Mouse (Mus musculus) liver, embryonic 14.5 days (tissue): ENCODE results near the gene Hmgcl. TPM values are rescaled to one million over a fixed set of nuclear protein-coding genes. Genes with fewer than 3 reads are reported as not detected.

Experiments
- ATAC-seq: fragments of 200-750 bp; cut with Nextera tagmentation; 2 replicates; pipeline ENCODE4 v1.8.0; 2017; ENCODE audit warnings: moderate number of reproducible peaks, mild to moderate bottlenecking, moderate library complexity; ENCODE audit not compliant: insufficient read depth
- DNase-seq, 3 experiments: peaks; one replicate each; pipeline ENCODE4 v3.0.0-alpha.2; 2012 to 2013; ENCODE audit warnings: low read depth in 3 of 3, low spot score in 3 of 3
- H3K27ac ChIP-seq: fragments of 300-500 bp; sonication (generic); 2 replicates; pipeline ENCODE4 v1.5.1; 2014; ENCODE audit warnings: moderate library complexity, mild to moderate bottlenecking, control low read depth, inconsistent platforms
- H3K27me3 ChIP-seq: fragments of 300-500 bp; sonication (generic); 2 replicates; pipeline ENCODE4 v1.6.1; 2014; ENCODE audit warnings: mild to moderate bottlenecking, low read length, moderate library complexity; ENCODE audit not compliant: control insufficient read depth, insufficient read depth
- H3K36me3 ChIP-seq: fragments of 300-500 bp; sonication (generic); replicated peaks from 2 replicates; pipeline ENCODE4 v1.6.1; 2014; ENCODE audit warnings: low read depth; ENCODE audit not compliant: control insufficient read depth, insufficient read depth
- H3K4me1 ChIP-seq, 2 experiments: fragments of 200-500 bp in 1 of 2; fragments of 300-500 bp in 1 of 2; sonication (generic) in 1 of 2; replicated peaks; 2 replicates each; pipeline ENCODE4 v1.6.1; 2012 to 2014; ENCODE audit warnings: antibody characterized with exemption in 1 of 2, inconsistent platforms in 1 of 2, low read length in 1 of 2; ENCODE audit not compliant: control insufficient read depth in 2 of 2, insufficient read depth in 2 of 2
- H3K4me2 ChIP-seq: fragments of 300-500 bp; sonication (generic); 2 replicates; pipeline ENCODE4 v1.6.1; 2014; ENCODE audit warnings: low read depth, mild to moderate bottlenecking, control low read depth, moderate library complexity
- H3K4me3 ChIP-seq, 2 experiments: fragments of 200-500 bp in 1 of 2; fragments of 300-500 bp in 1 of 2; sonication (generic) in 1 of 2; 2 replicates each; pipeline ENCODE4 v1.5.1; 2012 to 2014; ENCODE audit warnings: low read depth in 2 of 2, low read length in 2 of 2, mild to moderate bottlenecking in 2 of 2, control low read depth in 1 of 2, inconsistent platforms in 1 of 2, moderate library complexity in 1 of 2; ENCODE audit not compliant: insufficient read depth in 1 of 2
- H3K9ac ChIP-seq: fragments of 300-500 bp; sonication (generic); replicated peaks from 2 replicates; pipeline ENCODE4 v1.6.1; 2014; ENCODE audit warnings: mild to moderate bottlenecking, control low read depth, moderate library complexity
- H3K9me3 ChIP-seq: fragments of 300-500 bp; sonication (generic); 2 replicates; pipeline ENCODE4 v1.6.1; 2016; ENCODE audit warnings: low read length, mixed read lengths; ENCODE audit not compliant: control insufficient read depth
- CTCF ChIP-seq: IDR thresholded peaks from 2 replicates; pipeline ENCODE4 v1.5.1; 2016; ENCODE audit warnings: antibody characterized with exemption, low read depth, control low read depth
- EP300 ChIP-seq: IDR thresholded peaks from 2 replicates; pipeline ENCODE4 v1.6.1; 2016; ENCODE audit warnings: antibody characterized with exemption, low read depth
- WGBS: fragments of 180-500 bp; shearing (Covaris S2); extraction: QIAGEN DNeasy Blood & Tissue Kit; methylation state at CpG from one replicate; pipeline ENCODE4 v1.1.7; 2014; ENCODE audit not compliant: insufficient replicate concordance; 5-methylcytosine and 5-hydroxymethylcytosine counted together
- polyA plus RNA-seq, 2 experiments: library from polyadenylated mRNA; depleted of rRNA in 1 of 2; stranded (reverse) in 1 of 2; unstranded in 1 of 2; fragments of >200 nt; fragmentation: Nextera tagmentation in 1 of 2; extraction: Ambion mirVana in 1 of 2; gene quantifications; 2 replicates each; pipeline versions ENCODE4 v1.2.1 to v1.2.3; 2012 to 2014

Gene Hmgcl
- polyA plus RNA-seq, 2 experiments, result 43.4 to 71.9 TPM

- TF ChIP-seq CTCF (no peak), EP300 (no peak)
- no peak for DNase-seq
- Histone ChIP-seq H3K4me1 (peaks cover 4 to 10% of the 10 kb centered on the region in 2 experiments), H3K27ac (no peak overlapping the region), H3K9ac (no peak overlapping the region; the same call in 1 of the 2 replicates), H3K4me2 (peak overlapping the region; percentile 99), H3K4me3 (no peak overlapping the region), H3K27me3 (no peaks in the 10 kb centered on the region), H3K9me3 (no peaks in the 10 kb centered on the region), H3K36me3 (peaks cover under 1% of the 10 kb centered on the region; the same call in 1 of the 2 replicates)
- no peak for ATAC-seq
- 72% methylated on average over 7 of the region's 7 CpGs for WGBS
Measured at GRCm38 (mm10) chr4:135962198-135962597, 15.9 kb downstream of the Hmgcl start.

- DNase-seq (no peak), ATAC-seq (peak; percentile 16; the same call in 1 of the 2 replicates)
- peaks cover 5% of the 10 kb centered on the region; the same call in 1 of the 2 replicates for H3K36me3 ChIP-seq
Measured at GRCm38 (mm10) chr4:135962946-135963345, 16.7 kb downstream of the Hmgcl start.

GRCm38 (mm10) chr4:135963457-135964193 lies 17.4 kb downstream of the Hmgcl start, which contains the start of gene Gale:
Gene Gale, plus strand, starts transcription at chr4:135963727.
- WGBS, result under 1% methylated on average over 49 of the region's 56 CpGs

More at GRCm38 (mm10) chr4:135962946-135963345, 16.7 kb downstream of the Hmgcl start:
- Histone ChIP-seq H3K9me3 (no peaks in the 10 kb centered on the region), H3K4me1 (peaks cover 4 to 10% of the 10 kb centered on the region in 2 experiments), H3K4me3 (peak overlapping the region; percentile 80 to 90), H3K27me3 (no peaks in the 10 kb centered on the region), H3K4me2 (peak overlapping the region; percentile 99), H3K9ac (peak overlapping the region; percentile 86), H3K27ac (peak overlapping the region; percentile 78)
- TF ChIP-seq CTCF (no peak), EP300 (no peak)
- 7% methylated on average over 15 of the region's 15 CpGs for WGBS

GRCm38 (mm10) chr4:135964426-135964825 lies 18.2 kb downstream of the Hmgcl start:
- ATAC-seq, result peak; percentile 25
- peak overlapping the region; percentile 88 for H3K9ac ChIP-seq
- H3K27ac ChIP-seq, result peak overlapping the region; percentile 46
- peak overlapping the region; percentile 72 to 90 for H3K4me3 ChIP-seq
- DNase-seq, result no peak
- TF ChIP-seq CTCF (peak; percentile 26; the same call in 1 of the 2 replicates), EP300 (no peak)
- peaks cover 4 to 10% of the 10 kb centered on the region in 2 experiments for H3K4me1 ChIP-seq
- WGBS, result 6% methylated on average over 12 of the region's 12 CpGs
- peaks cover 10% of the 10 kb centered on the region; the same call in 1 of the 2 replicates for H3K36me3 ChIP-seq
- peak overlapping the region; percentile 99 for H3K4me2 ChIP-seq
- no peaks in the 10 kb centered on the region for H3K27me3 ChIP-seq
- no peaks in the 10 kb centered on the region for H3K9me3 ChIP-seq

More at GRCm38 (mm10) chr4:135963457-135964193, 17.4 kb downstream of the Hmgcl start, which contains the start of gene Gale:
- Histone ChIP-seq H3K36me3 (peaks cover 5% of the 10 kb centered on the region; the same call in 1 of the 2 replicates), H3K27ac (peak within 1 kb of the TSS; percentile 78), H3K4me1 (peaks cover 4 to 10% of the 10 kb centered on the region in 2 experiments), H3K4me2 (peak within 1 kb of the TSS; percentile 99), H3K27me3 (no peaks in the 10 kb centered on the region), H3K9ac (peak within 1 kb of the TSS; percentile 88), H3K4me3 (peak within 1 kb of the TSS; percentile 80 to 90), H3K9me3 (no peaks in the 10 kb centered on the region)
- ATAC-seq (peak; percentile 93), DNase-seq (peak; percentile 96 to 97 (median 97))
- TF ChIP-seq CTCF (no peak), EP300 (no peak; the same call in 1 of the 2 replicates)

- Histone ChIP-seq H3K4me2 (no peak overlapping the region), H3K4me3 (no peak overlapping the region), H3K27ac (no peak overlapping the region), H3K9ac (no peak overlapping the region), H3K36me3 (peaks cover 14% of the 10 kb centered on the region; the same call in 1 of the 2 replicates), H3K4me1 (peaks cover 4 to 10% of the 10 kb centered on the region in 2 experiments), H3K9me3 (no peaks in the 10 kb centered on the region), H3K27me3 (no peaks in the 10 kb centered on the region)
- ATAC-seq, result no peak
- whole genome bisulfite sequencing, result 73% methylated on average over 9 of the region's 9 CpGs
- no peak for TF ChIP-seq EP300
- TF ChIP-seq CTCF, result 0 out of 2 replicates have a peak, but pooled peaks have one; percentile 10
- DNase-seq, result no peak
Measured at GRCm38 (mm10) chr4:135965113-135965512, 18.9 kb downstream of the Hmgcl start.
